Mouse (Mus musculus) olfactory bulb, adult 2 months (tissue): ENCODE data around the gene Lsm12.

Experiments used
- CTCF ChIP-seq: fragments of 200-500 bp; IDR thresholded peaks from 2 replicates; pipeline ENCODE4 v1.5.1; 2012; ENCODE audit warnings: low read depth, mild to moderate bottlenecking, low read length, moderate library complexity; ENCODE audit not compliant: insufficient read depth
- POLR2A ChIP-seq: fragments of 200-500 bp; IDR thresholded peaks from 2 replicates; pipeline ENCODE4 v1.6.1; 2012; ENCODE audit warnings: mild to moderate bottlenecking, low read depth, low read length, moderate library complexity; ENCODE audit not compliant: insufficient read depth

GRCm38 (mm10) chr11:102217876-102218430 lies 32.9 kb upstream of the Lsm12 start:
- TF ChIP-seq POLR2A (no peak), CTCF (no peak)
